Mouse (Mus musculus) ES-Bruce4 (cell line): ENCODE data around the gene Prpf4. TPM values are rescaled to one million over a fixed set of nuclear protein-coding genes. Genes with fewer than 3 reads are reported as not detected.

ENCODE experiments used
- H3K27ac ChIP-seq: 2 replicates; pipeline ENCODE4 v1.5.1; 2012; ENCODE audit warnings: low read length, inconsistent platforms; ENCODE audit not compliant: insufficient read depth
- H3K27me3 ChIP-seq: 2 replicates; pipeline ENCODE4 v1.6.1; 2012; ENCODE audit warnings: mild to moderate bottlenecking, low read length, inconsistent platforms; ENCODE audit not compliant: control insufficient read depth, poor library complexity, insufficient read depth, severe bottlenecking
- H3K36me3 ChIP-seq: 2 replicates; pipeline ENCODE4 v1.6.1; 2012; ENCODE audit warnings: inconsistent platforms, mild to moderate bottlenecking, low read length, moderate library complexity; ENCODE audit not compliant: control insufficient read depth, poor library complexity, insufficient read depth, severe bottlenecking
- H3K4me1 ChIP-seq: one replicate; pipeline ENCODE4 v1.8.1; 2011; ENCODE audit warnings: low read length; ENCODE audit not compliant: control insufficient read depth, insufficient read depth
- H3K4me3 ChIP-seq: 2 replicates; pipeline ENCODE4 v1.5.1; 2011; ENCODE audit warnings: low read depth, mild to moderate bottlenecking, low read length
- H3K9ac ChIP-seq: 2 replicates; pipeline ENCODE4 v1.6.1; 2012; ENCODE audit warnings: low read depth, mild to moderate bottlenecking, inconsistent platforms; ENCODE audit not compliant: poor library complexity, severe bottlenecking
- H3K9me3 ChIP-seq: replicated peaks from 2 replicates; pipeline ENCODE4 v1.6.1; 2012; ENCODE audit warnings: mild to moderate bottlenecking, low read length, inconsistent platforms; ENCODE audit not compliant: control insufficient read depth, poor library complexity, insufficient read depth, severe bottlenecking
- CTCF ChIP-seq: IDR thresholded peaks from one replicate; pipeline ENCODE4 v1.8.1; 2011; ENCODE audit warnings: low read depth, low read length
- EP300 ChIP-seq: IDR thresholded peaks from 2 replicates; pipeline ENCODE4 v1.6.1; 2011; ENCODE audit warnings: low read depth, low read length; ENCODE audit not compliant: insufficient read depth
- POLR2A ChIP-seq: IDR thresholded peaks from one replicate; pipeline ENCODE4 v1.8.1; 2011; ENCODE audit warnings: low read length; ENCODE audit not compliant: insufficient read depth
- polyA plus RNA-seq: library from polyadenylated mRNA; stranded (reverse); fragments of >200 nt; gene quantifications from 2 replicates; pipeline ENCODE4 v1.2.4, GENCODE M21; 2011; ENCODE audit warnings: low read depth; ENCODE audit not compliant: missing spikeins, insufficient read depth, insufficient read length

Gene Prpf4
- polyA plus RNA-seq, 1 experiment = 29.2 TPM

DNA sequence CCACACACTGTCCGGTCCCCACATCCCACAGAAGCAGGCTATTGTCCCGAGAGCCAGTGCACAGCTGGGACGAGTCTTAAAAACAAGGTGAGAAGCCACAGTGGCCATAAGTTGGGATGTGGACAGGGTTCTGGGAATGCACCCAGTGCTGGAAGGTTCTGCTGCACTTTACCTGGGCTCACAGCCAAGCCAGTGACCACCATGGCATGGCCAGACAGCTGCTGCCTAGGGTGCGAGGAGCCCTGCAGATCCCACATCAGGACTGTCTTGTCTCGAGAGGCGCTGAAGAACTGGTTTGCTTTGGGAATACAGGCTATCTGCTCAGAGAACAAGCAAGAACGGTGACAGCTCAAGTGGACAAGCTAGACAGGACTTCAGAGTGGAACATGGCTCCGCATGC is 51.8 kb downstream of the Prpf4 start:
- Histone ChIP-seq H3K9me3 (no peaks in the 10 kb centered on the region), H3K27ac (no peak overlapping the region), H3K27me3 (no peaks in the 10 kb centered on the region), H3K4me3 (no peak overlapping the region), H3K9ac (no peak overlapping the region), H3K36me3 (peaks cover 7% of the 10 kb centered on the region; the same call in 1 of the 2 replicates), H3K4me1 (no peaks in the 10 kb centered on the region)
- TF ChIP-seq EP300 = no peak

DNA sequence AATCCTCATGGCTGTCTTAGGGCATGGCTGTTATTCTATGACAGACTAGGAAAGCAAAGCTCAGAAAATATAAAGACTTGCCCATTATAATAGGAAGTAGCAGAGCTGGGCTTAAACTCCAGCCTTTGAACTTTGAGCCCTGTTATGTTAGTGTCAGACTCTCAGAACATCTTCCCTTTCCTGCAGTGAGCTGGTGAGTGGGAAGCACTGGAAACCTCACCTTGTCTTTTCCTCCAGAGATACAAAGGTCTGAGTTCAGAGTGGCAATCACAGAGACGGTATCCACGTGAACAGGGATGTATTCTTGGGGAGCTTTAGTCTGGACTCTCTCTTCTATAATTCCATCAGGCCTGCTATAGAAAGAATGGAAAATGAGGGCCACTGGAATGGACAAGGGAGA is 54.5 kb downstream of the Prpf4 start:
- TF ChIP-seq CTCF (no peak), EP300 (no peak), POLR2A (no peak)
- H3K9me3 ChIP-seq = no peaks in the 10 kb centered on the region
- peaks cover 7% of the 10 kb centered on the region; the same call in 1 of the 2 replicates for H3K36me3 ChIP-seq
- H3K27ac ChIP-seq = no peak overlapping the region
- H3K4me1 ChIP-seq = no peaks in the 10 kb centered on the region
- H3K27me3 ChIP-seq = no peaks in the 10 kb centered on the region
- no peak overlapping the region for H3K9ac ChIP-seq
- H3K4me3 ChIP-seq = no peak overlapping the region

DNA sequence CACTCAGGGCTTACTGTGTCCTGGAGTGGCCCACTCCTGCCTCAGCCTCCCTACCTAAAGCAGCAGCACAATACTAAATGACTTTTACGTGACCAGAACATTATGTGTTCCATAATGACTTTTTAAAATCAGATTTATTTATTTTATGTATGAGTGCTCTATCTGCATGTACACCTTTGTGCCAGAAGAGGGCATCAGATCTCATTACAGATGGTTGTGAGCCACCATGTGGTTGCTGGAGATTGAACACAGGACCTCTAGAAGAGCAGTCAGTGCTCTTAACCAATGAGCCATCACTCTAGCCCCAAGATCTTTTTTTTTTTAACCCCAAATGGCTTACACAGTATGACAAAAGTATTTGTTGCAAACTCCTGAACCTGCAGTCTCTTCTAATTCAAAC is 59.6 kb downstream of the Prpf4 start:
- TF ChIP-seq POLR2A (no peak), CTCF (no peak), EP300 (no peak)
- no peaks in the 10 kb centered on the region for H3K27me3 ChIP-seq
- no peaks in the 10 kb centered on the region for H3K9me3 ChIP-seq
- peaks cover 2% of the 10 kb centered on the region; the same call in 1 of the 2 replicates for H3K36me3 ChIP-seq
- no peak overlapping the region for H3K27ac ChIP-seq
- no peak overlapping the region for H3K9ac ChIP-seq
- no peaks in the 10 kb centered on the region for H3K4me1 ChIP-seq
- H3K4me3 ChIP-seq = no peak overlapping the region

- peak within 1 kb of the TSS; percentile 27 for H3K9ac ChIP-seq
- TF ChIP-seq CTCF = no peak
- TF ChIP-seq POLR2A = no peak
- no peak for TF ChIP-seq EP300
- no peaks in the 10 kb centered on the region for H3K36me3 ChIP-seq
- no peaks in the 10 kb centered on the region for H3K27me3 ChIP-seq
- H3K4me1 ChIP-seq = no peaks in the 10 kb centered on the region
- no peak within 1 kb of the TSS for H3K27ac ChIP-seq
- H3K4me3 ChIP-seq = peak within 1 kb of the TSS; percentile 79
- no peaks in the 10 kb centered on the region for H3K9me3 ChIP-seq
These were observed 62.0 kb downstream of the Prpf4 start, which contains the start of gene Wdr31 for GRCm38 (mm10) chr4:62470598-62471051. TSS of gene Wdr31 (minus strand) at chr4:62470896.

DNA sequence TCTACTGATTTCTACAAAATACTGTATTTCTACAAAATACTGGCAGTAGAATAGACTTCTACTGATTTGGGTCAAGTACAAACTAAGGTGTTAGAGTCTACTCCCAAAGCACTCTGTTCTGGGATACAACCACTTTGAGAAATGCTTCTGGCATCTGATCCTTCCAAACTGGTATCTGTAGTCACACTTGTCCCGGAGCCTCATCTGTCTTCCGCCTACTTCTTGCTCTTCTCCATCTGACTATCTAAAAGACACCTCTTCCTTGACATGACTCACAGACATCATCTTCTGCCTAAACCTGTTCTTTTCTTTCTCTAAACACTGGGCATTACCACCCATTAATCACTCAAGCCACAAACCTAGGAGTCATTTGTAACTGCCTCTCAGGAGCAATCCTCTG is 63.5 kb downstream of the Prpf4 start:
- Histone ChIP-seq H3K4me3 (no peak overlapping the region), H3K27me3 (peaks cover 1% of the 10 kb centered on the region; the same call in 1 of the 2 replicates), H3K9ac (no peak overlapping the region), H3K4me1 (no peaks in the 10 kb centered on the region), H3K27ac (no peak overlapping the region), H3K9me3 (no peaks in the 10 kb centered on the region), H3K36me3 (no peaks in the 10 kb centered on the region)
- TF ChIP-seq POLR2A (no peak), CTCF (no peak), EP300 (no peak)

DNA sequence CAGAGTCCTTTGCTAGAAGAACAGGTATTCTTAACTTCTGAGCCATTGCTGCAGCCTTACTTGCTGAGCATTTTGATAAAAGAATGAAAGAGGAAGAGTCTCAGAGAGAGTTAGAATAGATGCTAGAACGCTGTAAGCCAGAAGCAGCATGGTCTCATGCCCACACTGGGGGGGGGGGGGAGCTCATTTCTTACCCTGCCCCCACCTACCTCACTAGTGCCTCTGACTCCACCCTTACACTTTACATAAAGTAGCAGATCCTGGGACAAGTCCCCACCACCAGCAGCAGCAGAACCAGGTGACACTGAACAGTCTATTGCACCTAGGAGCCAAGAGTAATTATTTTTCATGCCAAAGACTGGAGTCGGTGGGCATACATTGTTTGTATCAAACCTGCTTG is 66.5 kb downstream of the Prpf4 start:
- Histone ChIP-seq H3K27ac (no peak overlapping the region), H3K9ac (no peak overlapping the region), H3K4me3 (no peak overlapping the region), H3K36me3 (no peaks in the 10 kb centered on the region), H3K9me3 (no peaks in the 10 kb centered on the region), H3K27me3 (peaks cover 1% of the 10 kb centered on the region; the same call in 1 of the 2 replicates), H3K4me1 (no peaks in the 10 kb centered on the region)
- TF ChIP-seq POLR2A = no peak
- TF ChIP-seq CTCF = no peak
- no peak for TF ChIP-seq EP300
